Mouse (Mus musculus) erythroblast, embryonic 14.5 days (primary cell): ENCODE results near the gene Tmem175.

Source experiments
- GATA1 ChIP-seq: IDR thresholded peaks from 2 replicates; pipeline ENCODE4 v1.6.1; 2012; ENCODE audit warnings: low read length, inconsistent platforms, mixed read lengths
- TAL1 ChIP-seq: IDR thresholded peaks from 3 replicates; pipeline ENCODE4 v1.6.1; 2012; ENCODE audit warnings: low read length, inconsistent platforms, mixed read lengths

- TF ChIP-seq GATA1 = no peak
- TF ChIP-seq TAL1 = no peak
Observed at GRCm38 (mm10) chr5:108633676-108634075, 4.1 kb downstream of the Tmem175 start.
